Mouse (Mus musculus): ENCODE measurements at regions not wholly inside any gene's neighbourhood (a gene's known extent, or its start where the extent isn't known, plus 50 kb on each side); places are given as distances from the start of the nearest gene placed in this dataset.

GRCm38 (mm10) chr8:35987327-35987726, 221.7 kb downstream of the Gm19410 start:
- TF ChIP-seq CTCF (IDR thresholded peaks at IDR 0.05; ENCODE audit: low read depth) = no peak
- Histone ChIP-seq H3K27ac (ENCODE audit: low read depth) (0 out of 2 replicates have a peak overlapping the region, but pooled peaks have one; percentile 80), H3K4me3 (ENCODE audit: low read depth, low read length) (no peak overlapping the region), H3K27me3 (ENCODE audit: insufficient read depth, low read length) (no peaks in the 10 kb centered on the region), H3K36me3 (ENCODE audit: insufficient read depth) (no peaks in the 10 kb centered on the region), H3K4me2 (no peak overlapping the region), H3K4me1 (ENCODE audit: insufficient read depth) (peaks cover 29% of the 10 kb centered on the region), H3K9me3 (ENCODE audit: low read depth, low read length) (no peaks in the 10 kb centered on the region), H3K9ac (no peak overlapping the region)
- ATAC-seq (ENCODE audit: insufficient read depth) (peak; percentile 87), DNase-seq (peak; percentile 92)
- 22% methylated on average over 5 of the region's 5 CpGs for WGBS

DNA sequence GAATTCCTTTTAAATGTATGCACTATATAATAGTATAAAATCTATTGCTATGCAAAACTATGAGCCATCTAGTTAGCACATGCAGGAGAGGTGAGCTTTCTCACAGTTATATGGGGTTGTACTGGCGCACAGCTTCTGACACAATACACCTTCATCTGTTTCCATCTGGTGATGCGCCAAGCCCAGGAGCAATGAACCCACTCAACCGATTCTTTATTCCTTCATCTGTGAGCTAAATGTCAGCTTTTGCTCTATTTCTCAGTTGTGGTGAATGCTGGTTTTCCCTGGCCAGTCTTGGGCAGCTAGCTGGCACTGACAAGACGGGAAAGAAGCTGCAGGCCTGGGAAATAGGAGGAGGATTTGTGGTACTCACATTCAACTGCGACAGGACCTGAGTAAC, 225.4 kb downstream of the Gm19410 start:
- DNase-seq (no peak), ATAC-seq (ENCODE audit: insufficient read depth) (no peak)
- H3K4me3 ChIP-seq (ENCODE audit: low read depth, low read length) = no peak overlapping the region
- H3K27ac ChIP-seq (ENCODE audit: low read depth) = no peak overlapping the region
- no peaks in the 10 kb centered on the region for H3K27me3 ChIP-seq (ENCODE audit: insufficient read depth, low read length)
- no peak overlapping the region for H3K9ac ChIP-seq
- no peak overlapping the region for H3K4me2 ChIP-seq
- H3K36me3 ChIP-seq (ENCODE audit: insufficient read depth) = no peaks in the 10 kb centered on the region
- no peaks in the 10 kb centered on the region for H3K9me3 ChIP-seq (ENCODE audit: low read depth, low read length)
- peaks cover 13% of the 10 kb centered on the region for H3K4me1 ChIP-seq (ENCODE audit: insufficient read depth)
- no peak for TF ChIP-seq CTCF (IDR thresholded peaks at IDR 0.05; ENCODE audit: low read depth)
- 87% methylated on average over 5 of the region's 5 CpGs for WGBS

DNA sequence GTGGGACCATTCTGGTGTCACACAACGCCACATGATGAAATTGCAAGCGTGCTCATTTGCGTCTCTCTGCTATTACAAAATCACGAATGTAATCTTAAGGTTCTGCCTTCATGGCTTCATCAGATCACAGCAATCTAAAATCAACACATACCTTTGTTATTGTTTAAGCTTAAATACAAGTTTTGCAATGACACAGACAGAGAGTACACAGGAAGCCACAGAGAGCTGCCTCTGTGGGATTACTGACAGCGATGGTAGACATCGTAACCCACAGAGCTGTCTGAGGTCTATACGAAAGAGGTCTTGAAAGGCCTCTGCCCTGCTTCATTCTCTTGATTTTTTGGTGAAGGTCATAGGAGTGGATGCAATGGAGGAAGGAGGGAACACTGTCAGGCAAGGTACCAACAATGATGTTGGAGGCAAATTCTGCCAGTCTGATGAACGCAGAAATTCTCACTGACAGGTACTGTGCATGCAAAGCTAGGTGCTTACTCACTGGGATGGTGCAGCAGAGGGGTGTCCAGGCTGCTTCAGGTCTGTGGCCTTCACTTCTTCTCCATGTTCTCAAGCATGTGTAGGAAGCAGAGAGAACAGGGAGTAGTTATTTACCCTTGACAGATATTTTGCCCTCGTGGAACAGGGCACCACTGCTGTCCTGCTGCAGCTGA, 226.5 kb downstream of the Gm19410 start:
- H3K27ac ChIP-seq (ENCODE audit: low read depth) = no peak overlapping the region
- DNase-seq (no peak), ATAC-seq (ENCODE audit: insufficient read depth) (no peak)
- H3K4me2 ChIP-seq = no peak overlapping the region
- H3K4me1 ChIP-seq (ENCODE audit: insufficient read depth) = peaks cover 7% of the 10 kb centered on the region; the same call in 1 of the 2 replicates
- no peak overlapping the region for H3K4me3 ChIP-seq (ENCODE audit: low read depth, low read length)
- no peaks in the 10 kb centered on the region for H3K9me3 ChIP-seq (ENCODE audit: low read depth, low read length)
- no peak overlapping the region for H3K9ac ChIP-seq
- H3K27me3 ChIP-seq (ENCODE audit: insufficient read depth, low read length) = no peaks in the 10 kb centered on the region
- no peak for TF ChIP-seq CTCF (IDR thresholded peaks at IDR 0.05; ENCODE audit: low read depth)
- WGBS = 88% methylated on average over 9 of the region's 9 CpGs
- H3K36me3 ChIP-seq (ENCODE audit: insufficient read depth) = no peaks in the 10 kb centered on the region

GRCm38 (mm10) chr8:35996330-35997077, 230.9 kb downstream of the Gm19410 start:
- no peak for TF ChIP-seq CTCF (IDR thresholded peaks at IDR 0.05; ENCODE audit: low read depth)
- Histone ChIP-seq H3K27me3 (ENCODE audit: insufficient read depth, low read length) (no peaks in the 10 kb centered on the region), H3K4me3 (ENCODE audit: low read depth, low read length) (no peak overlapping the region), H3K27ac (ENCODE audit: low read depth) (peak overlapping the region; percentile 63), H3K9me3 (ENCODE audit: low read depth, low read length) (no peaks in the 10 kb centered on the region), H3K36me3 (ENCODE audit: insufficient read depth) (no peaks in the 10 kb centered on the region), H3K4me1 (ENCODE audit: insufficient read depth) (peaks cover 9% of the 10 kb centered on the region; the same call in 1 of the 2 replicates), H3K4me2 (no peak overlapping the region), H3K9ac (no peak overlapping the region)
- DNase-seq = peak; percentile 83
- WGBS = 29% methylated on average over 6 of the region's 6 CpGs
- peak; percentile 80 for ATAC-seq (ENCODE audit: insufficient read depth)

GRCm38 (mm10) chr8:35999584-35999983, 234.0 kb downstream of the Gm19410 start:
- TF ChIP-seq CTCF (IDR thresholded peaks at IDR 0.05; ENCODE audit: low read depth) = no peak
- H3K27me3 ChIP-seq (ENCODE audit: insufficient read depth, low read length) = no peaks in the 10 kb centered on the region
- peak overlapping the region; percentile 86; the same call in 1 of the 2 replicates for H3K27ac ChIP-seq (ENCODE audit: low read depth)
- DNase-seq (peak; percentile 97), ATAC-seq (ENCODE audit: insufficient read depth) (peak; percentile 91)
- H3K36me3 ChIP-seq (ENCODE audit: insufficient read depth) = no peaks in the 10 kb centered on the region
- no peak overlapping the region for H3K9ac ChIP-seq
- H3K4me2 ChIP-seq = no peak overlapping the region
- 47% methylated on average over 9 of the region's 9 CpGs for WGBS
- peaks cover 9% of the 10 kb centered on the region; the same call in 1 of the 2 replicates for H3K4me1 ChIP-seq (ENCODE audit: insufficient read depth)
- no peak overlapping the region for H3K4me3 ChIP-seq (ENCODE audit: low read depth, low read length)
- no peaks in the 10 kb centered on the region for H3K9me3 ChIP-seq (ENCODE audit: low read depth, low read length)

GRCm38 (mm10) chr8:36004387-36004786, 238.8 kb downstream of the Gm19410 start:
- TF ChIP-seq CTCF (IDR thresholded peaks at IDR 0.05; ENCODE audit: low read depth) = no peak
- 39% methylated on average over 2 of the region's 2 CpGs for WGBS
- Histone ChIP-seq H3K9ac (no peak overlapping the region), H3K27me3 (ENCODE audit: insufficient read depth, low read length) (no peaks in the 10 kb centered on the region), H3K4me1 (ENCODE audit: insufficient read depth) (peaks cover 6% of the 10 kb centered on the region; the same call in 1 of the 2 replicates), H3K27ac (ENCODE audit: low read depth) (no peak overlapping the region), H3K4me3 (ENCODE audit: low read depth, low read length) (no peak overlapping the region), H3K36me3 (ENCODE audit: insufficient read depth) (no peaks in the 10 kb centered on the region), H3K4me2 (no peak overlapping the region), H3K9me3 (ENCODE audit: low read depth, low read length) (no peaks in the 10 kb centered on the region)
- DNase-seq = peak; percentile 80
- no peak for ATAC-seq (ENCODE audit: insufficient read depth)

GRCm38 (mm10) chr8:36005536-36005935, 239.9 kb downstream of the Gm19410 start:
- no peaks in the 10 kb centered on the region for H3K9me3 ChIP-seq (ENCODE audit: low read depth, low read length)
- H3K36me3 ChIP-seq (ENCODE audit: insufficient read depth) = no peaks in the 10 kb centered on the region
- H3K9ac ChIP-seq = no peak overlapping the region
- DNase-seq = no peak
- 61% methylated on average over 3 of the region's 3 CpGs for WGBS
- ATAC-seq (ENCODE audit: insufficient read depth) = no peak
- no peak for TF ChIP-seq CTCF (IDR thresholded peaks at IDR 0.05; ENCODE audit: low read depth)
- no peak overlapping the region for H3K4me3 ChIP-seq (ENCODE audit: low read depth, low read length)
- no peaks in the 10 kb centered on the region for H3K27me3 ChIP-seq (ENCODE audit: insufficient read depth, low read length)
- peaks cover 3% of the 10 kb centered on the region; the same call in 1 of the 2 replicates for H3K4me1 ChIP-seq (ENCODE audit: insufficient read depth)
- H3K4me2 ChIP-seq = no peak overlapping the region
- no peak overlapping the region for H3K27ac ChIP-seq (ENCODE audit: low read depth)

Data from lung, embryonic 14.5 days (tissue).